Mouse (Mus musculus): Measurements from ENCODE around the gene Asdurf. TPM values are rescaled to one million over a fixed set of nuclear protein-coding genes. Genes with fewer than 3 reads are reported as not detected.

Asdurf gene
- total and polyA plus RNA-seq, 3 experiments = 41.2 to 120 TPM; not detected in 1

GRCm38 (mm10) chr1:53388762-53389161 lies 36.3 kb upstream of the Asdurf start:
- Histone ChIP-seq H3K4me2 (ENCODE audit: insufficient read depth, low read depth, poor library complexity, severe bottlenecking) (no peak overlapping the region), H3K36me3 (replicated peaks in 1 of 2; ENCODE audit: control insufficient read depth in 1 of 2, insufficient read depth in 1 of 2, low read length in 1 of 2) (no peaks in the 10 kb centered on the region), H3K27ac (ENCODE audit: insufficient read depth, low read depth) (no peak overlapping the region), H3K9ac (ENCODE audit: insufficient read depth, low read depth) (no peak overlapping the region), H3K4me1 (ENCODE audit: control insufficient read depth in 1 of 2, insufficient read depth in 2 of 2) (no peaks in the 10 kb centered on the region), H3K4me3 (replicated peaks in 1 of 3; ENCODE audit: low read depth in 2 of 3, low read length in 2 of 3, poor library complexity in 1 of 3) (no peak overlapping the region), H3K79me2 (replicated peaks; ENCODE audit: control insufficient read depth, extremely low read depth, insufficient read depth, poor library complexity, severe bottlenecking) (no peaks in the 10 kb centered on the region), H3K9me3 (replicated peaks; ENCODE audit: low read length) (no peaks in the 10 kb centered on the region), H3K27me3 (replicated peaks) (no peaks in the 10 kb centered on the region)
- dilution Hi-C loops (cut with MboI; ENCODE audit: extremely low pct_ligation_motif_present, extremely low pct_unique_long_range_greater_than_20kb, low sequenced_read_pairs) = no loop called here
- in situ Hi-C loops (cut with MboI; ENCODE audit: low pct_ligation_motif_present, low pct_unique_long_range_greater_than_20kb, low sequenced_read_pairs) = no loop called here
- DNase-seq (ENCODE audit: extremely low read depth) = no peak
- TF ChIP-seq MEF2A (IDR thresholded peaks at IDR 0.05; ENCODE audit: borderline replicate concordance, low read depth, low read length) (no peak), SMC3 (IDR thresholded peaks at IDR 0.05; ENCODE audit: low read depth, low read length) (no peak), RCOR1 (conservative IDR thresholded peaks at IDR 0.05; ENCODE audit: low read depth, low read length) (no peak), RAD21 (IDR thresholded peaks at IDR 0.05; ENCODE audit: low read depth, low read length) (no peak), MAZ (IDR thresholded peaks at IDR 0.05; ENCODE audit: low read depth, low read length) (no peak), PAX5 (IDR thresholded peaks at IDR 0.05; ENCODE audit: low read length) (no peak), NELFE (IDR thresholded peaks at IDR 0.05; ENCODE audit: low read depth, low read length) (no peak), JUND (conservative IDR thresholded peaks at IDR 0.05; ENCODE audit: low read depth, low read length) (no peak), MAX (IDR thresholded peaks at IDR 0.05; ENCODE audit: low read length) (no peak)

GRCm38 (mm10) chr1:53384085-53384688 lies 31.8 kb upstream of the Asdurf start:
- dilution Hi-C loops (cut with MboI; ENCODE audit: extremely low pct_ligation_motif_present, extremely low pct_unique_long_range_greater_than_20kb, low sequenced_read_pairs) = no loop called here
- H3K4me1 ChIP-seq (ENCODE audit: control insufficient read depth in 1 of 2, insufficient read depth in 2 of 2) = no peaks in the 10 kb centered on the region
- no peaks in the 10 kb centered on the region for H3K36me3 ChIP-seq (replicated peaks in 1 of 2; ENCODE audit: control insufficient read depth in 1 of 2, insufficient read depth in 1 of 2, low read length in 1 of 2)
- in situ Hi-C loops (cut with MboI; ENCODE audit: low pct_ligation_motif_present, low pct_unique_long_range_greater_than_20kb, low sequenced_read_pairs) = no loop called here
- H3K9ac ChIP-seq (ENCODE audit: insufficient read depth, low read depth) = no peak overlapping the region
- H3K4me3 ChIP-seq (replicated peaks in 1 of 3; ENCODE audit: low read depth in 2 of 3, low read length in 2 of 3, poor library complexity in 1 of 3) = no peak overlapping the region
- no peaks in the 10 kb centered on the region for H3K27me3 ChIP-seq (replicated peaks)
- H3K4me2 ChIP-seq (ENCODE audit: insufficient read depth, low read depth, poor library complexity, severe bottlenecking) = no peak overlapping the region
- no peaks in the 10 kb centered on the region for H3K9me3 ChIP-seq (replicated peaks; ENCODE audit: low read length)
- no peak overlapping the region for H3K27ac ChIP-seq (ENCODE audit: insufficient read depth, low read depth)
- TF ChIP-seq IRF4 (IDR thresholded peaks at IDR 0.05; ENCODE audit: low read depth, low read length) (no peak), ELF1 (IDR thresholded peaks at IDR 0.05; ENCODE audit: low read depth, low read length) (no peak), ZC3H11A (IDR thresholded peaks at IDR 0.05; ENCODE audit: low read depth, low read length) (no peak), BHLHE40 (IDR thresholded peaks at IDR 0.05; ENCODE audit: low read depth, low read length) (no peak), TCF12 (IDR thresholded peaks at IDR 0.05; ENCODE audit: low read depth, low read length) (no peak), CTCF (conservative IDR thresholded peaks at IDR 0.05 in 1 of 2, IDR thresholded peaks at IDR 0.05 in 1 of 2; ENCODE audit: low read depth in 2 of 2, low read length in 2 of 2) (no peak)
- DNase-seq (ENCODE audit: extremely low read depth) = no peak
- H3K79me2 ChIP-seq (replicated peaks; ENCODE audit: control insufficient read depth, extremely low read depth, insufficient read depth, poor library complexity, severe bottlenecking) = no peaks in the 10 kb centered on the region
